Mouse (Mus musculus) stomach, embryonic 16.5 days (tissue): Measurements from ENCODE around the gene Wiz. TPM values are rescaled to one million over a fixed set of nuclear protein-coding genes. Genes with fewer than 3 reads are reported as not detected.

Experiments used
- ATAC-seq: fragments of 200-750 bp; cut with Nextera tagmentation; 2 replicates; pipeline ENCODE4 v1.8.0; 2017; ENCODE audit warnings: moderate number of reproducible peaks, moderate TSS enrichment; ENCODE audit not compliant: insufficient read depth, low FRiP score
- H3K27ac ChIP-seq: fragments of 300-500 bp; sonication (generic); 2 replicates; pipeline ENCODE4 v1.5.1; 2014; ENCODE audit warnings: low read length
- H3K27me3 ChIP-seq: fragments of 300-500 bp; sonication (generic); 2 replicates; pipeline ENCODE4 v1.6.1; 2014; ENCODE audit warnings: low read length, control low read depth, mixed read lengths; ENCODE audit not compliant: control insufficient read depth, insufficient read depth
- H3K36me3 ChIP-seq: fragments of 300-500 bp; sonication (generic); 2 replicates; pipeline ENCODE4 v1.6.1; 2014; ENCODE audit warnings: low read length; ENCODE audit not compliant: control insufficient read depth, insufficient read depth
- H3K4me1 ChIP-seq: fragments of 300-500 bp; sonication (generic); 2 replicates; pipeline ENCODE4 v1.6.1; 2014; ENCODE audit warnings: low read length, control low read depth, mixed read lengths; ENCODE audit not compliant: control insufficient read depth, insufficient read depth
- H3K4me2 ChIP-seq: fragments of 300-500 bp; sonication (generic); 2 replicates; pipeline ENCODE4 v1.6.1; 2014; ENCODE audit warnings: low read depth, low read length, mixed read lengths
- H3K4me3 ChIP-seq: fragments of 300-500 bp; sonication (generic); replicated peaks from 2 replicates; pipeline ENCODE4 v1.5.1; 2014; ENCODE audit warnings: mild to moderate bottlenecking, low read length
- H3K9ac ChIP-seq: fragments of 300-500 bp; sonication (generic); 2 replicates; pipeline ENCODE4 v1.6.1; 2014; ENCODE audit warnings: low read length
- H3K9me3 ChIP-seq: fragments of 300-500 bp; sonication (generic); replicated peaks from 2 replicates; pipeline ENCODE4 v1.6.1; 2016; ENCODE audit warnings: low read length, control low read depth; ENCODE audit not compliant: control insufficient read depth
- WGBS: fragments of 180-500 bp; shearing (Covaris S2); extraction: QIAGEN DNeasy Blood & Tissue Kit; methylation state at CpG from one replicate; pipeline ENCODE4 v1.1.7; 2014; 5-methylcytosine and 5-hydroxymethylcytosine counted together
- polyA plus RNA-seq: library from polyadenylated mRNA; unstranded; fragments of >200 nt; fragmentation: Nextera tagmentation; extraction: Ambion mirVana; gene quantifications from 2 replicates; pipeline ENCODE4 v1.2.1, GENCODE M21; 2015

Gene Wiz
- 23.7 and 24.5 TPM in 2 replicates for polyA plus RNA-seq

DNA sequence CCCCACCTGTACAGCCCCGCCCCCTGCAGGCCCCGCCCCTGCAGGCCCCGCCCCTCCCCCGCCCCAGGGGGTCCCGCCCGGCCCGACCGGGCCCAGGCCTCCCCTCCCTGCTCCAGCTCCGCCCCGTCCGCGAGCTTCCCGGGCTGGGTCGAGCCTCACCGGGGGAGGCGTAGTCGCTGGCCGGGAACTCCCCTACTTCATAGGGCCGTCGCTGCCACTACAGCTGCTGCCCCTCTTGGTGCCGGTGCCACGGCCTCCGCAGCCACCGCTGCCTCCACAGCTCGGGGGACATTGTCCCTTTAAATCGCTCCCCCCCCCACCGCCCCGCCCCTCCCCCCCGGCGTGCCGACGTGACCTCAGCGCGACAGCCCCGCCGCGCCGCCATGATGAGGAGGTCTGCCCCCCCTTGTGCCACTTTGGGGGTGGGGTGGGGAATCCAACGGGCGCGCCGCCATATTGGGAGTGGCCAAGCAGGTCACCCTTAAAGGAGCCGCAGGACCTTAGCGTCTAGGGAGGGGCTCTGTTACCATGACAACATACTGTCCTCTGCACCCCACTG lies at the start of gene Wiz:
TSS of gene Wiz (minus strand) at position 339 of the 559 bp plus-strand sequence.
- peak; percentile 91 for ATAC-seq
- no peaks in the 10 kb centered on the region for H3K9me3 ChIP-seq
- peaks cover 22% of the 10 kb centered on the region for H3K27me3 ChIP-seq
- H3K27ac ChIP-seq = peak within 1 kb of the TSS; percentile 86
- peak within 1 kb of the TSS; percentile 73 for H3K4me3 ChIP-seq
- H3K4me2 ChIP-seq = peak within 1 kb of the TSS; percentile 98
- no peaks in the 10 kb centered on the region for H3K36me3 ChIP-seq
- whole genome bisulfite sequencing = under 1% methylated on average over 41 of the region's 44 CpGs
- peak within 1 kb of the TSS; percentile 89 for H3K9ac ChIP-seq
- H3K4me1 ChIP-seq = 0 out of 2 replicates have a peak, but pooled peaks cover 6% of the 10 kb centered on the region

DNA sequence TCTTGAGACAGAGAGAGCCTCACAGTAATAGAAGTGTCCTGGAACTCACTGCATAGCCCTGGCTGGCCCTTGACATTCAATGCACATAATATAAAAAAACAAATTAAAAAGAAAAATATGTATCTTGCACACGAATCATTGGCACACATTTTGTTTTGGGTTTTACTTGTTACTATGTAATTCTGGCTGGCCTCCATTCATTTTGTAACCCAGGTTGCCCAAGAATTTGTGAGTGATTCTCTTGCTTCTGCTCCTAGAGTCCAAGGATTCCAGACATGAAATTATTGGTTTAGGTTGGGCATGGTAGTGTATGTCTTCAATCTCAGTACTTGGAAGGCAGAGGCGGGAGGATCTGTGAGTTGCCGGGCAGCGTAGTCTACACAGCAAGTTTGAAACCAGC lies 47.9 kb upstream of the Wiz start:
- H3K27ac ChIP-seq = no peak overlapping the region
- H3K36me3 ChIP-seq = no peaks in the 10 kb centered on the region
- no peaks in the 10 kb centered on the region for H3K9me3 ChIP-seq
- H3K4me2 ChIP-seq = no peak overlapping the region
- no peak overlapping the region for H3K4me3 ChIP-seq
- WGBS = 87% methylated on average over 4 of the region's 4 CpGs
- no peaks in the 10 kb centered on the region for H3K4me1 ChIP-seq
- no peak overlapping the region for H3K9ac ChIP-seq
- H3K27me3 ChIP-seq = peaks cover 4% of the 10 kb centered on the region; the same call in 1 of the 2 replicates
- no peak for ATAC-seq

- Histone ChIP-seq H3K27ac (no peak overlapping the region), H3K9ac (no peak overlapping the region), H3K36me3 (no peaks in the 10 kb centered on the region), H3K27me3 (peaks cover 4% of the 10 kb centered on the region; the same call in 1 of the 2 replicates), H3K9me3 (no peaks in the 10 kb centered on the region), H3K4me3 (no peak overlapping the region), H3K4me2 (no peak overlapping the region), H3K4me1 (no peaks in the 10 kb centered on the region)
- WGBS = 69% methylated on average over 5 of the region's 5 CpGs
- ATAC-seq = no peak
These were observed 45.9 kb upstream of the Wiz start for GRCm38 (mm10) chr17:32435151-32435550.

- Histone ChIP-seq H3K4me1 (no peaks in the 10 kb centered on the region), H3K36me3 (no peaks in the 10 kb centered on the region), H3K4me3 (no peak overlapping the region), H3K4me2 (no peak overlapping the region), H3K27ac (no peak overlapping the region), H3K27me3 (no peaks in the 10 kb centered on the region), H3K9ac (no peak overlapping the region), H3K9me3 (no peaks in the 10 kb centered on the region)
- 50% methylated on average over 4 of the region's 4 CpGs for WGBS
- no peak for ATAC-seq
These were observed 45.1 kb upstream of the Wiz start for GRCm38 (mm10) chr17:32434324-32434723.

- 60% methylated on average over 3 of the region's 3 CpGs for WGBS
- H3K27ac ChIP-seq = no peak overlapping the region
- H3K9ac ChIP-seq = no peak overlapping the region
- H3K4me2 ChIP-seq = no peak overlapping the region
- no peaks in the 10 kb centered on the region for H3K9me3 ChIP-seq
- H3K4me3 ChIP-seq = no peak overlapping the region
- no peaks in the 10 kb centered on the region for H3K4me1 ChIP-seq
- H3K27me3 ChIP-seq = no peaks in the 10 kb centered on the region
- no peaks in the 10 kb centered on the region for H3K36me3 ChIP-seq
- no peak for ATAC-seq
These were observed 42.7 kb upstream of the Wiz start for GRCm38 (mm10) chr17:32431972-32432371.

- H3K27ac ChIP-seq = no peak overlapping the region
- no peaks in the 10 kb centered on the region for H3K4me1 ChIP-seq
- no peak overlapping the region for H3K4me2 ChIP-seq
- no peaks in the 10 kb centered on the region for H3K27me3 ChIP-seq
- H3K9me3 ChIP-seq = no peaks in the 10 kb centered on the region
- H3K9ac ChIP-seq = no peak overlapping the region
- H3K4me3 ChIP-seq = no peak overlapping the region
- H3K36me3 ChIP-seq = no peaks in the 10 kb centered on the region
- no peak for ATAC-seq
These were observed 37.4 kb upstream of the Wiz start for GRCm38 (mm10) chr17:32426610-32427009.

DNA sequence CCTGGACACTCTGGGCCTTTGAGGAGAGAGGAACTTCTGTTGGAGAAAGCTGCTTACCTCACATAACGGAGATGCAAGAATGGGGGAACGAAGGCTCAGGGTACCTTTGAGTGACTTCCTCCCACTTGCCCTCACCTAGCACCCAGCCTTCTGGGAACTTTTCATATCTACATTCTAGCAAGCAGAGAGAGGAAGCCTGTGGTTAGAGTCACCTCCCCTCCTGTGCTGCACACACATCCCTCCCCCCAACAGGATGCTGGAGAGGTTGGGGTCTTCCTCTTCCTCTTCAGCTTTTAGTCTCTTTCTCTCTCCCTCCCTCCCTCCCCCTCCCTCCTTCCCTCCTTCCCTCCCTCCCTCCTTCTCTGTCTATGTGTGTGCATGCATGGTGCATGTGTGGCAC lies 34.8 kb upstream of the Wiz start, which contains the start of gene Pglyrp2:
TSS of gene Pglyrp2 (minus strand) at position 134 of the 400 bp plus-strand sequence.
- no peaks in the 10 kb centered on the region for H3K36me3 ChIP-seq
- 70% methylated on average over 2 of the region's 2 CpGs for WGBS
- H3K9ac ChIP-seq = no peak within 1 kb of the TSS
- no peaks in the 10 kb centered on the region for H3K9me3 ChIP-seq
- H3K27ac ChIP-seq = no peak within 1 kb of the TSS
- H3K27me3 ChIP-seq = no peaks in the 10 kb centered on the region
- ATAC-seq = no peak
- H3K4me1 ChIP-seq = no peaks in the 10 kb centered on the region
- H3K4me3 ChIP-seq = no peak within 1 kb of the TSS
- H3K4me2 ChIP-seq = no peak within 1 kb of the TSS

DNA sequence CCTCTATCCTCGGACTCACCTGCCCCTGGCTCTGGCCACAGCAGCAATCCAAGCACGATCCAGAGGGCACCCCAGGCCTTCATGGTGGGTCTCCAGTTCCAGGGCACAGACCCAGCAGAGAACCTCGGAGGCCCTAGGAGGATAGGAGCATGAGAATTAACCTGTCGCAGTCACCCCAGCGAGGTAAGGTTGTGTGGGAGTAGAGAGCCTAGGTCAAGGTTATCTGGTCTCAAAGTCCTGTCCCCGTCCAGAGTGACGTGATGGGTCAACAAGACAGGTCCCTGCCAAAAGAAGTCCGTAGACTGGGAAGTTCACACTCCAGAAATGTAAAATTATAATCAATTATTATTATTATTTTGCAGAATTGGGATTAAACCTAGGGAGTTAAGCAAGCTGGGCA lies 31.5 kb upstream of the Wiz start:
- Histone ChIP-seq H3K27me3 (peaks cover 7% of the 10 kb centered on the region; the same call in 1 of the 2 replicates), H3K9me3 (no peaks in the 10 kb centered on the region), H3K4me3 (no peak overlapping the region), H3K4me1 (no peaks in the 10 kb centered on the region), H3K27ac (no peak overlapping the region), H3K9ac (no peak overlapping the region), H3K4me2 (no peak overlapping the region), H3K36me3 (no peaks in the 10 kb centered on the region)
- 71% methylated on average over 8 of the region's 8 CpGs for WGBS
- ATAC-seq = no peak

- Histone ChIP-seq H3K36me3 (no peaks in the 10 kb centered on the region), H3K4me2 (no peak overlapping the region), H3K27ac (no peak overlapping the region), H3K27me3 (peaks cover 10% of the 10 kb centered on the region; the same call in 1 of the 2 replicates), H3K4me3 (no peak overlapping the region), H3K9ac (no peak overlapping the region), H3K9me3 (no peaks in the 10 kb centered on the region), H3K4me1 (no peaks in the 10 kb centered on the region)
- no peak for ATAC-seq
- WGBS = 32% methylated on average over 2 of the region's 2 CpGs
These were observed 30.8 kb upstream of the Wiz start for GRCm38 (mm10) chr17:32419989-32420388.
